Mouse (Mus musculus) thymus, postnatal 10 days (tissue): ENCODE measurements around the gene Cers6.

Experiments
- DNase-seq, 2 experiments: peaks; one replicate each; pipeline ENCODE4 v3.0.0; 2021; ENCODE audit warnings: low spot score in 2 of 2

The Cers6 gene

DNA sequence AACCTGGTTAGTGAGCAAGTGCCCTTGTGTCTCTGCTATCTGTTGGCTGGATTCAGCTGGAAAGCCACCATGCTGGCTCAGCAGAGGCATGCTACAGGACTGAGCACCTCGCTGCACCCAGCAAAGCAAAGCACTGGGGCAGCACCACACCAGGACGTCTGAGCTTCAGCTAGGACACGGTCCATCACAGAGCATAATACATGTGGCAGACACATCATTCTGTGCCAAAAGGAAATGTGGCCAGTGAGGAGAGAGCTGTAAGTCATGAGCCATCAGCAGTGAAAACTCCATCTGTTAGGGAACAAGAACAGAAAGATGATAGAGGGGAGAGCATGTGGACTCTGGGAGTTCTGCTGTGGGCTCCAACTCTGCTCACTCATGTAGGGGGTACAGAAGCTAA lies 254.7 kb downstream of the Cers6 start:
- no peak for DNase-seq

DNA sequence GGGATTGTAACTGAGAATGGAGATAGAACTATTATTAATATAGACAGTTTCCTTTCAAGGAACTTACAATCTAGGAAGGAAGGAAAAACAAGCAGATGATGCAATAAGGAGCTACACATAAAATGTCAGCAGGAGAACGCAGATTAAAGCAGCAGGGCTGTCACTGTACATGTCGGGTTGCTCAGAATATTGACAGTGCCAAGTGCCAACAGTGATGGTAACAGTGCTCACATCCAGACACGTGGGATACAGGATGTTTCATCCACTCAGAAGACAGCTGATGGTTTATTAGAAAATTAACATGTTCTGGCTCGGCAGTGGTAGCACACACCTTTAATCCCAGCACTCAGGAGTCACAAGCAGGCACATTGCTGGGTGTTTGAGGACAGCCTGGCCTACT lies 255.5 kb downstream of the Cers6 start:
- DNase-seq = no peak

DNA sequence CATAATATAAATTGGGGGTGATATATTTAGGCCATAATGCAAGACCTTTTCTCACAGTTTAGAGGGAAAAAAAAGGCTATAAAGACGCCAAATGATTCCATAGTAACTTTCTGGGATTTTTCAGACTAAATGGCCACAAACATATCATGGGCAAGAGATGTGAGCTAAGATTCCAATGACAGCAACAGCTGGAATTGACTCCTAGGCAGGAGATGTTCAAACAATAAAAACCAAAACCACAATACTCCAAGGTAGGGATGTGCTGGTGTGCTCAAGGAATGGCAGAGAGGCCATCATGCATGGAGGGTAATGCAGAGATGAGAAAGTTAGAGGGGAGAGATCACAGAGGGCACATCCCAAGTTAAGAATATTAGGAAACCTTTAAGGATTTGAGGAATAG lies 257.8 kb downstream of the Cers6 start:
- DNase-seq = no peak

DNA sequence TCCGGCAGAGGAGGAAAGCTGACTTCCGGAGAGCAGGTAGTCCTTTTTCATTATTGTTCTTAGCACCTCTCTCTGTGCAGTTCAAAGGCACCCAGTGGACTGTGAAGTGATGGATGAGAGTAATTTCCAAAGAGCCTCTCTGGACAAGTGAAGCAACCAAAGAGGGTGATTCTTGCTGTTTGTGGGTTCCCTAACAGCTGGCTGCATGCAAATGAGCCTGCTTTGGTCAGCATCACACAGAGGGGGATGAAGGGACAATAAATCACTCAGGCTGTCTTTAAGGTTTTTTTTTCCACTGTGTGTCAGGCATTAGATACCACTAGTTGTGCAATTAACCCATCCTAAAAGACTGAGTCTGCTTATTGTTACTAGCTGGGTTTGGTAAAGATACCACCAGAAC lies 258.5 kb downstream of the Cers6 start:
- DNase-seq = no peak

DNA sequence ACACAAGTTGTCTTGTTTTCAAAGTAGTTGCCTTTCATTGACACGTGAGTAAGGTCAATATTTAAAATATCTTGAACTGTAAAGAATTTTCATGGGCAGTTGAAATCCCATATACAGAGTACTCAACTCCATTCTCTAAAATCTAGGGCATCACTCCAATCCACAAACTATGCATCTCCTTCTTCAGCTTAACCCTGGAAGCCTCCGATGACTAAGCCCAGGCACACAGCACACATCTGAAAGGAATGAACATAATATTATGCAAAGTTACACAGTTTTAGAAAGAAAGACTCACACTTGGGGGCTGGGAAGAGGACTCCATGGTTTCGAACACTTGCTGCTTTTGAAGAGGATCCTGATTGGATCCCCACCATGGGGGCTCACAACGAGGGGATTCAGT lies 260.4 kb downstream of the Cers6 start:
- no peak for DNase-seq

DNA sequence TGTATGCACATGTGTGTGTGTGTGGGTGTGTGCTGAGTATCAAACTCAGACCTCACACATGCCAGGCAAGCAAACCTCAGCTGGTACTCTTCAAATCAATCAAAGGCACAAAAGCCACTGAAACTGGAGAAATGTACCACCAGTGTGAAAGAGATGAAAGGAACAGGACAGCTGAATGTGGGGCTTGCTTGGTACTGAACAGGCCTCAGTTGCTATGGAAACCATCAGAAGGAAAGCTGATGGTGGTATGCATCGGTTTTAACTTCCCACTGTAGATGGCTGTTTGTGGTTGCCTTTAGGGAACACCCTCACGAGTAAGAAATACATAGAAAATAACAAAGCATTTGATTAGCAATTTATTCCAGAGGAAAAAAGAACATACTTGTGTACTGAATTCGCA lies 264.2 kb downstream of the Cers6 start:
- no peak for DNase-seq

DNA sequence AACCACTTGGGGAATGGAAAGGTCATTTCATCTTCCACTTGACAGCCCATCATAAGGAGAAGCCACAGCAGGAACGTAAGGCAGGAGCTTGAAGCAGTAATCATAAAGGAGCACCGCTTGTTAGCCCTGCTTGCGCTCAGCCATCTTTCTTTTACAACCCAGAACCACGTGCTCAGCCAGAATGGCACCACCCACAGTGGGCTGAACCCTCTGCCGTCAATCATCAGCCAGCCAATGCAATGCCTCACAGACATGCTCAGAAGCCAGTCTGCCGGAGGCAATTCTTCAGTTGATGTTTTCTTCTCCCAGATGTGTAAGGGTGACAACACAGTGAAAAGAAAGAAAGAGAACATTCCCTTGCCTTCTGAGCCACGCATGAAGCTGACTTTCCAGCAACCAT lies 267.1 kb downstream of the Cers6 start:
- no peak for DNase-seq

DNA sequence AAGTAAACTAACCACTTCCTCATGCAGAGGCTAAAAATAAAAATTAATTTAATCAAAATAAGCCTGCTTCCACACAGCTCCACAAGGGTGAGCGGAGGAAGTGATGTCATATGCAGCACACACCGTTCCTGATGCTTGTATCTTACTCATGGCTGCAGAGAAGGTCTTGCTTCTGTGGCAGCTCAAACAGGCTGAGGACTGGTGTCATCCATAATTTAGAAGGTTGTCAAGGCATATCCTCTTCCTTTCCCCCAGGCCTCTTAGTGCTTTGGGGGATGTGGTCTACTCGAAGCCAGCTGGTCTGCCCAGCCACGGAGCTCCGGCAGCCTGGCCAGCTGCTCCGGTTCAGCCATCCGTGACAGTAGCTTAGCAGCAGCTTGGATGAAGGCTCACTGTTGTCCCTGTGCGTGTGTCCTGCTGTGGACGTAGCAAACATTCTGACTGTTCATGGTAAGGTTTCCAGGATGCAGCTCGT lies 267.7 kb downstream of the Cers6 start:
- no peak for DNase-seq

DNA sequence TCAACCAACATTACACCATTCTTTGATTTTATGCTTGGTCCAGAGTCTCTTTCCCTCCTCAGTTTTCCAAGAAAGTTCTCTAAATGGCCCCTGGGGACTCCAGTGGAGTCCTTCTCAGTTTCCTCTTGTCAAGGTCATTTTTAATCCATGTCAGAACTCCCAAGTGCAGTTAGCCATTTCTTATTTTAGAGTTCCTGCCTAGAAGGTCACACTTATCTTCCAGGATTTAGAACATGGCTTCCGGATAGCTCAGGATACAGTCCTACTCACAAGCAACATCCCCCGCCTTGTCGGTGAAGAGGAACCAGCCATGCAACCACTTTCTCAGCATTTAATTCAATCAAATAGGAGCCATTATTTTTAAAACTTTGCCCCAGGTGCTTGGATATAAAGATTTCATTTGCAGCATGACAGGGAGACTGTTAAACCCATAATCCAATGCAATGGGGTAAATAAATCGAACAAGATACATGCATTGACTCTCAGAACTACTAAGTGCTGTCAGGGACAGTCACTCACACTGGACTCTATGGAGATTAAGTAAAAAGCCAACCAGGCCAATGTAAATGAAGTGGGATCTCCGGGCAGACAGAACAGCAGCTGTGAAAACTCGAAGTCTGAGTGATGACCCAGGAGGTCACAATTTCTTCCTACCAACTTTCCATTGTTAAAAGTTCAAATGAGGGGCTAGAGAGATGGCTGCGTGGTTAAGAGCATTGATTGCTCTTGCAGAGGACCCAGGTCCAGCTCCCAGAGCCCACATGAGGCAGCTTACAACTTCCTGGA lies 268.4 kb downstream of the Cers6 start:
- no peak for DNase-seq

DNA sequence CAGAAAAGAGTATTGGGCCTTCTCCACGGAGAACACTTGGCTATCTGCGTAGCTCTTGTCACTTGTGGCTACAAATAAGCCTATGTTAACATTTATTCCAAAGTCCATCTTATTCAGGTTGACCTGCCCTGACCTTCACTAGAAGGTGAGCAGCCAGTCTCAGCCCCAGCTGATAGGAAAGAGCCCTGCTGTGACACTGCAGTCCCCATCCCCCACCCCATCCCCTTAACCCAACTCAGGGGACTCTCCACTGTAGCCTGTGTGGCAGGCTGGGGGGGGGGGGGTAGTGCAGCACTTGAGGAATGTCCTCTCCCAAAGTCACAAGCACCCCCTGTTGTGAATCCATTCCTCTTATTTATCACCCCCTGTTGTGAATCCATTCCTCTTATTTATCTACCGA lies 270.8 kb downstream of the Cers6 start:
- DNase-seq = no peak

DNA sequence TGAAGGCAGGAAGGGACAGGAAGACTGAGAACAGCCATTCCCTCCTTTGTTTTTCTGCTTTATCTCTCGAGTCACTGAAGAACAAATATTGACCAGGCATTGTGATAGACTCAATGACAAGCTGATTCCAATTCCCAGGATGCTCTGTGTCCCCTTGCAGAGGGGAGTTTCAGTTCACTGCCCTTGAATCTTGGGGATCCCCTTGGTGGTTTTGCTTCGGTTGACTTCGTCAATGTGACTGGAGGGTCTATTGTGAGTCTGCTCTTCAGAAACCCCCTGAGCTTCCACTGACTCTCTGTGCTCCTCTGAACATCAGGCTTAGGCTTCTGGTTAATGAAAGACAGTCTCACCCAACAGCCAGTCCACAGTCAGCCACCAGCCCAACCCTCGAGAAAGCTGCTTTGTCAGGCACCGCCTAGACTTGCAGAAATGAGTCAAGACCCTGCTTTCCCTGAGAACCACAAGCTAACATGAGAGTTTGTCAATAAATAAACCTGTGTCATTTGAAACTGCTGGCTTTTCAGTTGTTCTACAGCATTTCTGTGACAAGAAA lies 271.3 kb downstream of the Cers6 start:
- no peak for DNase-seq

DNA sequence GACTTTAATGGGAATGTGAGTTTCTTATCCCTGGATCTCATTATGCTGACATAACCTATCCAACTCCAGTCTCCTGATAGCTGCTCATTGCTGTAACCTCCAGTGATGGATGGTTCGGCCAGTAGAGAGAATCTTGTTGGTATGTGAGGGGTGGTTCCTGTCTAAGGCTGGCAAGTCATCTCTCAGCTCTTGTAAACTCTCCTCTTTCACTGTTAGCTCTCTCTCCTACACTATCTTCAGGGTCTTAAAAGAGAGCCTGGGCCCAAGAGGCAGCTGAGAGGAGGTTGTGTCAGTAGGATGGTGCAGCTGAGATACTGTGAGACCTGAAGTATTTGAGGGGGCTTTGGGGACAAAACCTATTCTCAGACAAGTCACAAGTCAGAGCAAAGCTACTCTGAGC lies 272.9 kb downstream of the Cers6 start:
- no peak for DNase-seq

DNA sequence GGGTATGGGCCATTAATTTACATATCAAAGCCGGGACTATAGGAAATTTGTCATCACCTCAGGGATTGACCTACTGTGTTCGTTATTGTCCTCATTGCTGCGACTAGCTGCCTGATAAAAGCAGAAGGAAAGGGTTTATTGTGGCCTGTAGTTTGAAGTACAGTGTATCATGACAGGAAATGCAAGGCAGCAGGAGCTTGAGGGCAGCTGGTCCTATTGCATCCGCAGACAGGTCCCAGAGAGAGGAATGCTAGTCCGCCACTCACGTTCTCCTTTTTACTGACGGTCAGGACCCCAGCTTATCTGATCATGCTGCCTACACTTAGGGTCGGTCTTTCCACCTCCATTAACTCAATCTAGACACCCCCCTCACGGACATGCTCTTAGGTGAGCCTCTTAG lies 273.7 kb downstream of the Cers6 start:
- DNase-seq = no peak

DNA sequence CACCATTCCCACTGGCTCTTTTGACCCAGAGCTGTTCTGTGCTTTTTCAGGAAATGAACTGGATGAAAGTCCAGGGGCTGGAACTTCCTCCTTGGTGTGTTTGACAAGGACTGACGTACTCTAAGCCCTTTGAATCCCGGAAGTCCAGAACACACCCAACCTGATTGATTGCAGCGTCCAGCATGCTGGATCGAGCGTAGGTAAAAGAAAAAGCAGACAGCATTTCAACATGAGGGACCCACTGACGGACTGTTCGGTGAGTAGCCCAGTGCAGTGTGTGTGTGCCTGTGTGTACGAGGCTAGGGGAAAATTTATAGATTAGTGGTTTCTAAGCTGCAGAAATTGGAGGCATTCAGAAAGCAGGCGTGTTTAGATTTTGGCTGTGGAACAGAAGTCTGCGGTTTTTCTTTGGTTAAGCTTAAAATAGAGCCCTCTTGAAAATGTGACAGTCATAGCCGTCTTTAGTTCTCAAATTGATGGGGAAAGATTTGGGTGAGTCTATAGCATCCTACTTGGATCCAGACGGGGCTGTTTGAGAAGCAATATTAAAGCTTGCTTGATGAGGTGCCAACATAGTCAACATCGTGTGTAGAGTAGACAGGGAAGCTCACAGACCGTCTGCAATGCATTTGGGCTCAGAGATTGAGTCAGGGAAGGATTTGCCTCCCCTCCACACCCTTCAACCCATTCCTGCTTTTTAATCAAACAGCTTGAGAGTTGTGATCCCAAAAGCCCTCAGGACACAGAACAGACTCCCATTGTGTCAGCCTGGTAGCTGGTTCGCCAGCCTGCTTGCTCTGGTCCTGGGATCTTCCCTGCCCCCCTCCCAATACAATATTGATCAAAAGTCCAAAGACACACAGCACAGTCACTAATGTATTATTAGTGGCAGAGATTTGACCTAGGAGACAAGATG lies 274.7 kb downstream of the Cers6 start, which contains the start of gene Nostrin:
TSS of gene Nostrin (plus strand) at position 140 of the 916 bp plus-strand sequence.
- DNase-seq = no peak

DNA sequence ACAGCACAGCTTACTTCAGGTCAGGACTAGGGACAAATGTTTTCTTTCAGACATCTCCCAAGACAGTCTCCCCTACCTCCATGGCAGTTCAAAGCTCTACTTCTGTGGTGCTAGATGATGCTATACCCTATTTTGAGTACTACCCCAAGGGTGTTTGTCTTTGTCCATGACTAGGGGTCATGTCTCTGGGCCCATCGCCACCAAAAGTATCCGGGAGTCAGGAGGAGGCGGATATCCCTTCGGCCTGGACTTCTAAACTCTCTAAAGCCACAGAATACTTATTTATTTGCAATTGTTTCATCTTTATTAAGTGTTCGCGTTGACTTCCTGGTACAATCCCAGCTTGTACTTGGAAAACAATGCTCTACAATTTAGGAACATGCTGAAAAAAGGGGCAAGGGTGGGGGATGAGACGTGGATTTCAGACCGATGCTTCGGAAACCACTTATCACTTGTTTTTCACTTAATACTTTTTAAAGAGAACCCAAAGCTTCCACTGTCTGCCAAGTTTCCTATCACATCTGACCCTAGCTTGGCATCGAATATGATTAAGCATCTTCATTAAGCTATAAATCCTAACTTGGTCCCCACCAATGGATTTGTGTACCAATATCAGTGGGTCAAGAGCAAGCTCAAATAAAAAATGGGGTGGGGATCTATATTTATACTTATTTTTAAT lies 276.3 kb downstream of the Cers6 start:
- DNase-seq = no peak

DNA sequence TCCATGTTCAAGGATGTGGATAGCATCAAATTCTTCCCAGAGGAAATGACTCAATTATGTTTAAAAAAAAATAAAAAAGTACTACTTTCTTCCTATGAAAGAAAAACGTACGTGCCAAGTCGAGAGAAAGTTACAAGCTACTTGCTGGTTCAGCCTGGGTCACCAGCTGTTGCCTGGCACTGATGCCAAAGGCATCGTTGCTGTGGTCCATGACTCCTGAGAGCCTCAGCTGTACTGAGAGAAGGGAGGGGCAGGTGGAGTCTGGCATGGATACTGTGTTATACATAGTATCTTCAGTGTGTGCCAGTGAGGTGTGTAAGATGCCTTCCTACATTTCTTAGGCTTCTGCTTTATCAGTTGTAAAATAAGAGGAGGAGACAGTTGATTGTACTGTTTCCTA lies 277.5 kb downstream of the Cers6 start:
- no peak for DNase-seq

DNA sequence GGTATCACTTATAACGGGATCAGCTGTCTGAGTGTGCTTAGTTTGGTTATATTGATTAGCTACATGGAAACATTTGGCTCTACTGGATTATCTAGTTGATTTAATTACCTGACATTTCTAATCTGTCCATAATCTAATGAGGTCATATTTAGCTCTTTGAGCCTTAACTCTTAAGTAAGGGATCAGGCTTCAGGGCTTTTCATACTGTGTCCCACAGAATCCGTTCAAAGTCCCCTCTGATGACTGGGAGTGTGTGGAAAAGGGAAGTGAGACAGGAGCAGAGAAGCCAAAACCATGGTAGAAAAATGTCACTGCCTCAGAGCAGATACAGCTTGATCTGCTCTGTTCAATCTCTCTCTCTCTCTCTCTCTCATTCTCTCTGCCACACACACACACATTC lies 279.0 kb downstream of the Cers6 start:
- no peak for DNase-seq

DNA sequence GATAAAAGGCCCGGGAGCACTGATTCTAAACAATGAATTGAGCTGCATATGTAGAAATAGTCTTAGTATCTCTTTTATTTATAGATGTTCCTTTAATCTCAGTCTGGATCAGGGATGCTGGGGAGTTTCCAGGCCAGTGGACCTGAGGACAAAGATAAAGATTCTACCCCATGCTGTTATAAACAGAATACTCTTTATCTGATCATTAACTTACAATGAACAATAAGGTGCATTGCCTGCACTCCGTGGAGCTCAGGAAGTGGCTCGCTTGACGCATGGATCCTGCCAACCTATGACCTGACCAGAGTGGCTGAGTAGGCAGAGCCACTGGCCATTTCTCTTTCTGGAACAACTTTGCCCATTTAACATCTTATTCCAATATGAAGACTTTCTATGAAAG lies 279.6 kb downstream of the Cers6 start:
- no peak for DNase-seq

DNA sequence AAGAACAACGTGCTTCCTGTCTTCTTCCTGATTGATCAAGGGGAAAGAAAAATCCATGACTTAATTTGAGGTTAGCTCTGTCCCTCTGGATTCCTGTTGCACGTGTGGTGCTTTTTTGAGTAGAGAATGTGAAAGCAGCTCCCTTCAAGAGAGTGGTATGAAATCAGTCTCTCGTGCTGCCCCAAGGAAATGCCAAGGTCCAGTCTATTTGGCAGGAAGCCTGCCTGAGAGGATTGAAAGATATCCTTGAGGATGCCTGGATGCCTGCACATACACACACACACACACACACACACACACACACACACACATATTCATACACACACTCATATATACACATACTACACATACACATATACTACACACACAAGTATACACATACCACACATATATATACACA lies 287.4 kb downstream of the Cers6 start:
- DNase-seq = no peak

DNA sequence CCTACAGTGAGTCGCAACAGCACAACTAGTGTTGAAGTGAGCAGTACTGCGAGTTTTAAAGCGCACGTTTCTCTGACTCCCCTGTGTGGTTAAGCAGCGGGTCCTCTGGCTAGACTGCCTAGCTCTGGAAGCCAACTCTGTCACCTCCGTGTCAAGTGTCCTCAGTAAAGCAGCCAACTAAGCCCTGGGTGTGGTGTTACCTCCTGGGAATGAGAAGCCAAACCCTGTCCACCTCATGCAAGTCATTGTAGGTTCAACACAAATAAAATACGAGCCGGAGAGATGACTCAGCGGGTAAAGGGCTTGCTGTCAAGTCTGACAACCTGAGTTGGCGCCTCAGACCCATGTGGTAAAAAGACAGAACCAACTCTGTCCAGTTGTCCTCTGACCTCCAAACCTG lies 287.9 kb downstream of the Cers6 start:
- no peak for DNase-seq

DNA sequence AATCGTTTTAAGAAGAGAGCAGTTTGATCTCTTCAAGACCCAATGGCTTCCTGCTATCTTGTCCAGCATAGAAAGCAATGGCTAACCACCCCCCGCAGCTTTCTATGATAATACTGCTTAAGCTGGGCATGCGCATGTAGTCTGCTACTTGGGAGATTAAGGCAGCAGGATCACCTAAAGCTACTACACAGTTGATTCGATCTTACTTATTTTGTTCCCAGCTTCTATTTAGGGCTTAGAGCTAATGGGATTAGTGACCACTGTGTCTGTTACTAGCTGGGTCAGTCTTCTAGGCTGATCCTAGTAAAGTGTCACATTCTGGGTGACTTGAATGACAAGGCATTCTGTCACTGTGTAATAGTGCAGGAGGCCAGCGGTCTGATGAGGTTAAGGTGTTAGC lies 289.6 kb downstream of the Cers6 start:
- DNase-seq = no peak

DNA sequence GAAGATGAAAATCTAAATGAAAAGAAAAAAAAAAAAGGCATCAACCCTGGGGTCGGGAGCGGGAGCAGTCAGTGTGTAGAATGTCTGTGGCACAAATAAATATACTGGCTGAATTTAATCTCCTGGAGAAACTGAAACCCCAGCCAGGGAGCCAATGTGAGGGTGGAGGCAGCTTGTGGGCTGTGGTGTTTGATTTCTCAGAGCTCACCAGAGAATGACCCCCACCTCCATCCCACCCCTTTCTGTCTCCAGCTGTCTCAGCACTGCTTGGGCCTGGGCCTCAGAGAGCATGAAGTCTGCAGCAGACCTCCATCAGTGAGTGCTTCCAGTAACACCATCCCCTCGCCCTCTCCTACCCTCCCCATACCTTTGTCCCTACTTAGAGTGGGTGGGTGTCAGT lies 294.6 kb downstream of the Cers6 start:
- DNase-seq = no peak
